Mouse (Mus musculus) small intestine, adult 2 months (tissue): ENCODE data around the gene Gm9964.

Experiments used
- CTCF ChIP-seq: fragments of 200-500 bp; IDR thresholded peaks from 2 replicates; pipeline ENCODE4 v1.5.1; 2012; ENCODE audit warnings: low read depth, mild to moderate bottlenecking, control low read depth, inconsistent platforms, low read length, moderate library complexity, mixed read lengths; ENCODE audit not compliant: insufficient replicate concordance, insufficient read length; ENCODE audit errors: extremely low read depth
- POLR2A ChIP-seq: fragments of 200-500 bp; IDR thresholded peaks from 2 replicates; pipeline ENCODE4 v1.6.1; 2012; ENCODE audit warnings: low read depth, mild to moderate bottlenecking, control low read depth, inconsistent platforms, low read length, moderate library complexity

GRCm38 (mm10) chr11:79293025-79293424 is 3.7 kb downstream of the Gm9964 start:
- no peak for TF ChIP-seq CTCF
- no peak for TF ChIP-seq POLR2A
